Mouse (Mus musculus) heart, embryonic 16.5 days (tissue): Measurements from ENCODE around the gene Hspb3. TPM values are rescaled to one million over a fixed set of nuclear protein-coding genes. Genes with fewer than 3 reads are reported as not detected.
A peak's percentile ranks its signal among the peaks of the same experiment; 100 is the strongest.

Experiments
- ATAC-seq: fragments of 200-750 bp; cut with Nextera tagmentation; replicated peaks from 2 replicates; pipeline ENCODE4 v1.8.0; 2017; ENCODE audit warnings: moderate number of reproducible peaks; ENCODE audit not compliant: insufficient read depth, low FRiP score; ENCODE audit errors: extremely low read depth
- H3K27ac ChIP-seq: fragments of 300-500 bp; sonication (generic); 2 replicates; pipeline ENCODE4 v1.5.1; 2014; ENCODE audit warnings: mild to moderate bottlenecking, low read length, control low read depth, moderate library complexity
- H3K27me3 ChIP-seq: fragments of 300-500 bp; sonication (generic); 2 replicates; pipeline ENCODE4 v1.6.1; 2014; ENCODE audit warnings: low read length, mixed read lengths; ENCODE audit not compliant: control insufficient read depth, insufficient read depth
- H3K36me3 ChIP-seq: fragments of 300-500 bp; sonication (generic); 2 replicates; pipeline ENCODE4 v1.6.1; 2014; ENCODE audit not compliant: control insufficient read depth, insufficient read depth
- H3K4me1 ChIP-seq: fragments of 300-500 bp; sonication (generic); 2 replicates; pipeline ENCODE4 v1.6.1; 2014; ENCODE audit warnings: low read length, mixed read lengths; ENCODE audit not compliant: control insufficient read depth, insufficient read depth
- H3K4me2 ChIP-seq: fragments of 300-500 bp; sonication (generic); 2 replicates; pipeline ENCODE4 v1.6.1; 2014; ENCODE audit warnings: low read depth, mild to moderate bottlenecking, control low read depth, low read length
- H3K4me3 ChIP-seq: fragments of 300-500 bp; sonication (generic); 2 replicates; pipeline ENCODE4 v1.5.1; 2014; ENCODE audit warnings: mild to moderate bottlenecking, control low read depth, low read length
- H3K9ac ChIP-seq: fragments of 300-500 bp; sonication (generic); 2 replicates; pipeline ENCODE4 v1.6.1; 2014; ENCODE audit warnings: low read length, control low read depth
- H3K9me3 ChIP-seq: fragments of 300-500 bp; sonication (generic); replicated peaks from 2 replicates; pipeline ENCODE4 v1.6.1; 2016; ENCODE audit warnings: low read length; ENCODE audit not compliant: control insufficient read depth
- WGBS: fragments of 180-500 bp; shearing (Covaris S2); extraction: QIAGEN DNeasy Blood & Tissue Kit; methylation state at CpG from one replicate; pipeline ENCODE4 v1.1.7; 2014; 5-methylcytosine and 5-hydroxymethylcytosine counted together
- polyA plus RNA-seq: library from polyadenylated mRNA; unstranded; fragments of >200 nt; fragmentation: Nextera tagmentation; extraction: Ambion mirVana; gene quantifications from 2 replicates; pipeline ENCODE4 v1.2.1, GENCODE M21; 2015

Hspb3 gene
- polyA plus RNA-seq, 1 experiment from 2014 or later = 49.1 TPM

DNA sequence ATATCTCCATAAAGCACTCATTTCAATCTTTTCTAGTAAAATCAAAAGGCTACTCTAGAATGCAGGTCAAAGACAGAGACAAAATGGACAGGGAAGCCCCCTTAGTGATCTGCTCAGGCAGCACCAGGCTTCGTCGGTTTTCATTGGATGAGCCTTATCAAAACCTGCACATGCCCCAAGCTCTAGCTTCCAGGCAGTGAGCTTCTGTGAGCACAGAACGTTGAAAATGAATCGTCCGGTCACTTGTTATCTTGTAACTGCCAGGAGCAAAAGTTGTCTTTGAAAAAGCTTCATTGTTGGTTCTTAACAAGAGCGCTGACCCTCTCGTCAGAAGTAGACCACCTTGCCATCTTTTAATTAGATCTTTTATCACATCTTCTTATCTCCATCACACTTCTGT lies 26.4 kb upstream of the Hspb3 start:
- 38% methylated on average over 7 of the region's 7 CpGs for WGBS
- Histone ChIP-seq H3K27me3 (0 out of 2 replicates have a peak, but pooled peaks cover 3% of the 10 kb centered on the region), H3K9ac (no peak overlapping the region), H3K4me1 (no peaks in the 10 kb centered on the region), H3K27ac (no peak overlapping the region), H3K36me3 (no peaks in the 10 kb centered on the region), H3K9me3 (no peaks in the 10 kb centered on the region), H3K4me3 (no peak overlapping the region), H3K4me2 (no peak overlapping the region)
- no peak for ATAC-seq

DNA sequence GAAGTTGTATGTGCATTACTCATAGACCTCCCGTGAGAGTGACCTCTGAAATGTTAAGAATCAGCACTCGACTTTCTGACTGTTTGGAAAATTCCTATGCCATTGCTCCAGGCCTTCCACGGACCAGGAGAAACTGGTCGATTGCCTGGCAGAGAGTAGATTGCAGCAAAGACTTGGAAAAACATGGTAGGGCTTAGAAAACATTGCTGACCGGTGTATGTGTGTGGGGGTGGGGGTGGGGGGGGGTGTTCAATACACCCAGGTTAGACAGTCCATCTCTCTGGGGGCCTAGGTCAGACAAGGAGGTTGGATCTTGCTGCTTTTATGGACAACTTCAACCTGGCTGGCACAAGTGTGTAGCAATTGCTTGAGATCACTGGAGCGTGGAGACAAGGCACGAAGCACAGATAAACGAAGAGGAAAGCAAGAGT lies 23.2 kb upstream of the Hspb3 start:
- 59% methylated on average over 8 of the region's 8 CpGs for WGBS
- ATAC-seq = no peak
- Histone ChIP-seq H3K36me3 (no peaks in the 10 kb centered on the region), H3K27me3 (0 out of 2 replicates have a peak, but pooled peaks cover 3% of the 10 kb centered on the region), H3K27ac (no peak overlapping the region), H3K4me2 (no peak overlapping the region), H3K4me1 (no peaks in the 10 kb centered on the region), H3K4me3 (no peak overlapping the region), H3K9me3 (no peaks in the 10 kb centered on the region), H3K9ac (no peak overlapping the region)

DNA sequence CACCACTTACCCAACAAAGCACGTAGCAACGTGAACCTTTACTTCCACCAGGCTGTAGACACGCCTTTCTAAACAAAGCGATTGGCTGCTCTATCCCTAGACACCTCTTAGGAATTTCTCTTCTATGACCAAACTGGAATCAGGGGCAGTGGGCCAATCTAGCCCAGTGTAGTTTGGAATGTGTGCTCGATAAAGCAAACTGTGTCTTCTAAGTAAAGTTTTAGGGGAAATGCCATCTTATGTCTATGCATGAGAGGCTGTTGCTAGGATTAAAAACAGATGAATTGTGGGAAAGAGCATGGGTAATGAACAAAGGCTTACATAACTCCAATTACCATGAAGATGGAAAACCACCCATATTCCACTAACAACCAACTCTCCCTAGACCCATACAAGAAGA lies 19.3 kb upstream of the Hspb3 start:
- no peak for ATAC-seq

DNA sequence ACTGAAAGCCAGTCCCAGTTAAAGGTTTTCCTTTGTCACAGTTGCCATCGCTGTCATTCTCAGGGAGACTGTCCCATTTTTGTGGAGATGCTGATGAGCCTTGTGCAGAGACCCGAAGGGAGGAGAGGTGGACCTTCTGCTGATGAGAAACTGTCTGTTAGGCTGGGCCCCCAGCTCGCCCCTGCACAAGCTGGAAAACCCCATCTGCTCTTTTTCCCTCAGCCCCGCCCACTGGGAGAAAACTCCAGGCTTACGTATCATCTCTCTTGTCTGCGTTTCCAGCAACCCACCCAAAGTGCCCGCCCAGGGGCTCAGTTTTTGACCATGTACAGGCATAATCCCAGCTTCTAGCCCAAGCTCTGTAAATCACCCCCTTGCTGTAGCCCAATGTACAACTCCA lies 17.2 kb upstream of the Hspb3 start:
- no peaks in the 10 kb centered on the region for H3K4me1 ChIP-seq
- WGBS = 92% methylated on average over 7 of the region's 7 CpGs
- ATAC-seq = no peak

More for the DNA sequence above, 19.3 kb upstream of the Hspb3 start:
- WGBS = 80% methylated on average over 5 of the region's 5 CpGs
- no peak overlapping the region for H3K27ac ChIP-seq
- no peak overlapping the region for H3K4me3 ChIP-seq
- no peak overlapping the region for H3K4me2 ChIP-seq
- no peaks in the 10 kb centered on the region for H3K4me1 ChIP-seq
- no peak overlapping the region for H3K9ac ChIP-seq
- H3K9me3 ChIP-seq = no peaks in the 10 kb centered on the region
- H3K36me3 ChIP-seq = no peaks in the 10 kb centered on the region
- no peaks in the 10 kb centered on the region for H3K27me3 ChIP-seq

DNA sequence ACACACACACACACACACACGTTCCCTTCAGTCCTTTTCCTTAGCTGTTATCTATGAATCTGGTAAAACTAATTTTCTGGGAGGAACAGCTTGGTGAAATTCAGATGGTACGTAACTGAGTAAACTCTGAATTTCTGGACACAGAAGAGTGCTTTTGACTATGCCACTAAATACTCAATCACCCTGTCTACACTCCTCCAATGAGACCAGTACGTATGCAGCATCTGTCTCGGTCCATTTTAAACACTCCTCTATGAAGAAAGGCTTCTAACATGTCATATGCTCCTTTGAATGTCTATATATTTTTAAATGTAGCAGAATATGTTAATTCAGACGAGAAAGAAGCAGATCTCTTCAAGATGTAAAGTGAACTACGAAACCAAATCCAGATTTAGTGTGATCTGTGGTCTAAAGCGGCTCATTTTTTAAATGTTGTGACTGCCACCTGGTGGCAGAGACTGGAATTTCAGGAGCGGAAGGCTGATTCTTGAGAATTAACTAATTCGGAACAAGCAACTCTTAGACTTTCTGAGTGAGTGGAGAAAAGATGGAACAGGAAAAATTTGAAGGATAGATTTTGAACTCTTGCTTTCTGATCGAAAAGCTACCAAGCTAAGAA lies 6.1 kb upstream of the Hspb3 start:
- Histone ChIP-seq H3K36me3 (no peaks in the 10 kb centered on the region), H3K27ac (no peak overlapping the region), H3K4me1 (no peaks in the 10 kb centered on the region), H3K9ac (no peak overlapping the region), H3K4me3 (no peak overlapping the region), H3K4me2 (no peak overlapping the region), H3K9me3 (no peaks in the 10 kb centered on the region), H3K27me3 (no peaks in the 10 kb centered on the region)
- ATAC-seq = no peak
- WGBS = 33% methylated on average over 10 of the region's 10 CpGs

More for the DNA sequence above, 17.2 kb upstream of the Hspb3 start:
- Histone ChIP-seq H3K27me3 (no peaks in the 10 kb centered on the region), H3K9me3 (no peaks in the 10 kb centered on the region), H3K27ac (no peak overlapping the region), H3K4me2 (no peak overlapping the region), H3K9ac (no peak overlapping the region), H3K4me3 (no peak overlapping the region), H3K36me3 (no peaks in the 10 kb centered on the region)

DNA sequence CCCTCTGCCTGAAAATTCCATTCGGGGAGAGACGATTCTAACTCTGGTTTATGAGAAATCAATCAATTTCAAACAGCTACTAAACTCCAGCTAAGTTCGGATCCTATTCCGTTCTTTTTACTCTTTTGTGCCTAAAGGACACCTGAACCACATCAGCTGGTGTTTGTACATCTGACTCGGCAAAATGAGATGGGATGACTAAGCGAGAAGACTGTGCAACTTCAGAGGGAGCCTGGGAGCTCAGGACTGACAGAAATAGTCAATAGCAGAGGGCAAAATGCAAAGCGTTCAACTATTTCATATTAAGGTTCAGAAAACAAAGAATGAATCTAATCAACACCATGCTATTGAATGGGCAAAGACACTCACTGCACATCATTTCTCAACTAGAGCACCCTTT lies 407 bp upstream of the Hspb3 start:
- H3K4me3 ChIP-seq = peak overlapping the region; percentile 58

DNA sequence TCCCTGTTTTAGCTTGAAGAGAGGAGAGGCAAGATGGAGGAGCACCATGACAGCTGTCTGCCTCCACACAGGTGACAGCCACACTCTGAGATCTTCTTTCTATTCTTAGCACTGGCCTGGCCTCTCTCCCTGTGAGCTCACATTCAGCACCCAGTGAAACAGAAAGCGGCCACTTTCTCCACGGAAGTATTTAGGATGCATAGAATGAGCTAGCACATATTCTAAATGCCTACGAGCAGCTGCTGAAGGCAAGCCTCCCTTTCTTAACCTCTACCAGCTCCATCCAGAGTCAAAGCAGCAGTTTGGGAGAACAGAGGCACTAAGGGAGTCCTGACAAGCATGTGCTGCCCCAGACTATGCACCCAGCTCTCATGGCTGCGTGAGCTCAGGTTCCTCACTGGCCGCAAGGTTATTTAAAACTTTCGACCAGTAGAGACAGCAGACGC lies 1.6 kb downstream of the Hspb3 start:
- Histone ChIP-seq H3K4me2 (peak overlapping the region; percentile 80), H3K4me3 (peak overlapping the region; percentile 58), H3K27me3 (no peaks in the 10 kb centered on the region), H3K4me1 (peaks cover 15% of the 10 kb centered on the region), H3K9me3 (no peaks in the 10 kb centered on the region), H3K36me3 (no peaks in the 10 kb centered on the region), H3K27ac (peak overlapping the region; percentile 94), H3K9ac (peak overlapping the region; percentile 74)
- peak; percentile 41 for ATAC-seq
- 26% methylated on average over 7 of the region's 7 CpGs for WGBS

More for the DNA sequence above, 407 bp upstream of the Hspb3 start:
- peak overlapping the region; percentile 94 for H3K27ac ChIP-seq
- peak overlapping the region; percentile 65 for H3K9ac ChIP-seq
- no peak for ATAC-seq
- WGBS = 50% methylated on average over 7 of the region's 7 CpGs
- no peaks in the 10 kb centered on the region for H3K9me3 ChIP-seq
- H3K4me1 ChIP-seq = peaks cover 9% of the 10 kb centered on the region
- no peaks in the 10 kb centered on the region for H3K27me3 ChIP-seq
- H3K36me3 ChIP-seq = no peaks in the 10 kb centered on the region
- peak overlapping the region; percentile 80 for H3K4me2 ChIP-seq

DNA sequence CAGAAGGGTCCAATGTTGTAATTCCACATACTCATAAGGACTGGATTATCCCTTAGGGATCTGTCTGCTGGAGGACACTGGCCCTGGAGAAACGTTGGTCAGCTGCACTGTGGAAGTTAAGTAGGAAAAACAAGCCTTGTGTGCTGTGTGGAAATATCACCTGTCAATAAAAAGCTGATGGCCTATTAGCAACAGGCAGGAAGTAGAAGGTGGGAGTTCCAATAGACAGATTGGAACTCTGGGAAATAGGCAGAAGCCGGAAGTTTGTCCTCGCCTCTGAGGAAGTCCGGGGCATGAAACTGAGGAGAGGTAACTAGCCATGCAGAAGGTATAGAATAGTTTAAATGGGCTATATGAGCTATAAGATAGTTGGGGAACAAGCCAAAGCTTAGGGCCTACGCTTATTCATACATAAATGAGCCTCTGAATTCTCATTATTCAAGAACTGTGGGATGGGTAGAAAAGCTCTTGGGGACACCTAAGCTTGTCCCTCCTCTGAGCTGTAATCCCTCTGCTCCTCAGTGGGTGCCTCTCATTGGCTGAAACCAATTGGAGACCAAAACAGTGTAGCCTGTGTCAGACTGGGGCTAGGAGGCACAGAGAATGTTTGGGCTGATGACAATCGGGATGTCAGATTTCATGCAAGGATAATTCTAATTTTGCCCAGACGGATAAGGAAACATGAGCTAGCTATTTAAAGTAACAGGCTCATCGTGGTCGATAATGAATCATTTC lies 2.7 kb downstream of the Hspb3 start:
- Histone ChIP-seq H3K4me1 (peaks cover 15% of the 10 kb centered on the region), H3K9me3 (no peaks in the 10 kb centered on the region), H3K4me3 (peak overlapping the region; percentile 58), H3K27ac (peak overlapping the region; percentile 94), H3K27me3 (no peaks in the 10 kb centered on the region), H3K36me3 (no peaks in the 10 kb centered on the region), H3K4me2 (peak overlapping the region; percentile 80), H3K9ac (peak overlapping the region; percentile 74)
- WGBS = 53% methylated on average over 9 of the region's 9 CpGs
- ATAC-seq = peak; percentile 64

DNA sequence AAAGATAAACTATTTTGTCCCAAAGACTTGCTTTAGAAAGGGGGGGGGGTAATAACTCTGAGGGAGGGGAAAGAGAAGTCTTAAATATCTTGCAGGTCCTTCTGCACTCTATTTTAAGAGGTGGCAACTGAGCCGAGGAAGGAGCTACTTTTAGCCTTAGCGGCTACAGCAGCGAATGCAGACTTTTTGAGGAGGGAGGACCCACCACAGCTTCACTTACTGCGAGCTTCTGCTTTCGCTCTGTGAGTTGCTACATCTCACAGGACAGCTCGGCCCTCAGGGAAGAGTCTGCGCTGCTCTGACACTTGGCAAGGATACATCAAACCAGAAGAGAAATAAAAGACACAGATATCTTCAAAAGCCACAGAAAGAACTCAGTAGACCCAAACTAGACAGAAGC lies 6.3 kb downstream of the Hspb3 start:
- Histone ChIP-seq H3K4me3 (peak overlapping the region; percentile 13), H3K27me3 (no peaks in the 10 kb centered on the region), H3K9me3 (peaks cover 4% of the 10 kb centered on the region; the same call in 1 of the 2 replicates), H3K9ac (peak overlapping the region; percentile 63), H3K4me2 (peak overlapping the region; percentile 57), H3K4me1 (peaks cover 10% of the 10 kb centered on the region), H3K36me3 (0 out of 2 replicates have a peak, but pooled peaks cover 3% of the 10 kb centered on the region), H3K27ac (peak overlapping the region; percentile 82)
- no peak for ATAC-seq
- 39% methylated on average over 7 of the region's 7 CpGs for WGBS
